Mouse (Mus musculus) stomach, embryonic 14.5 days (tissue): Measurements from ENCODE around the gene Gm960. TPM values are rescaled to one million over a fixed set of nuclear protein-coding genes. Genes with fewer than 3 reads are reported as not detected.

Experiments
- ATAC-seq: fragments of 200-750 bp; cut with Nextera tagmentation; 2 replicates; pipeline ENCODE4 v1.8.0; 2017; ENCODE audit warnings: low read depth, moderate TSS enrichment; ENCODE audit not compliant: insufficient number of reproducible peaks, insufficient read depth, low FRiP score
- H3K27ac ChIP-seq: fragments of 300-500 bp; sonication (generic); 2 replicates; pipeline ENCODE4 v1.5.1; 2014; ENCODE audit warnings: mild to moderate bottlenecking, low read length, moderate library complexity, mixed read lengths
- H3K27me3 ChIP-seq: fragments of 300-500 bp; sonication (generic); 2 replicates; pipeline ENCODE4 v1.6.1; 2014; ENCODE audit warnings: low read length, control low read depth, mixed read lengths; ENCODE audit not compliant: control insufficient read depth, insufficient read depth
- H3K36me3 ChIP-seq: fragments of 300-500 bp; sonication (generic); 2 replicates; pipeline ENCODE4 v1.6.1; 2014; ENCODE audit warnings: mild to moderate bottlenecking, control low read depth, low read length, moderate library complexity, mixed read lengths; ENCODE audit not compliant: control insufficient read depth, insufficient read depth
- H3K4me1 ChIP-seq: fragments of 300-500 bp; sonication (generic); 2 replicates; pipeline ENCODE4 v1.6.1; 2014; ENCODE audit warnings: low read length, control low read depth, mixed read lengths; ENCODE audit not compliant: control insufficient read depth, insufficient read depth
- H3K4me2 ChIP-seq: fragments of 300-500 bp; sonication (generic); replicated peaks from 2 replicates; pipeline ENCODE4 v1.6.1; 2014; ENCODE audit warnings: low read depth, low read length, control low read depth
- H3K4me3 ChIP-seq: fragments of 300-500 bp; sonication (generic); 2 replicates; pipeline ENCODE4 v1.5.1; 2014; ENCODE audit warnings: low read depth, low read length, control low read depth
- H3K9ac ChIP-seq: fragments of 300-500 bp; sonication (generic); replicated peaks from 2 replicates; pipeline ENCODE4 v1.6.1; 2014; ENCODE audit warnings: low read depth, mild to moderate bottlenecking, control low read depth, low read length, moderate library complexity, mixed read lengths
- H3K9me3 ChIP-seq: fragments of 300-500 bp; sonication (generic); 2 replicates; pipeline ENCODE4 v1.6.1; 2016; ENCODE audit warnings: low read depth, low read length, control low read depth; ENCODE audit not compliant: control insufficient read depth
- WGBS: fragments of 180-500 bp; shearing (Covaris S2); extraction: QIAGEN DNeasy Blood & Tissue Kit; methylation state at CpG from one replicate; pipeline ENCODE4 v1.1.7; 2014; 5-methylcytosine and 5-hydroxymethylcytosine counted together
- polyA plus RNA-seq: library from polyadenylated mRNA; unstranded; fragments of >200 nt; fragmentation: Nextera tagmentation; extraction: Ambion mirVana; gene quantifications from 2 replicates; pipeline ENCODE4 v1.2.1, GENCODE M21; 2014

The Gm960 gene
- polyA plus RNA-seq, 1 experiment from 2014 or later, result 6.4 TPM

DNA sequence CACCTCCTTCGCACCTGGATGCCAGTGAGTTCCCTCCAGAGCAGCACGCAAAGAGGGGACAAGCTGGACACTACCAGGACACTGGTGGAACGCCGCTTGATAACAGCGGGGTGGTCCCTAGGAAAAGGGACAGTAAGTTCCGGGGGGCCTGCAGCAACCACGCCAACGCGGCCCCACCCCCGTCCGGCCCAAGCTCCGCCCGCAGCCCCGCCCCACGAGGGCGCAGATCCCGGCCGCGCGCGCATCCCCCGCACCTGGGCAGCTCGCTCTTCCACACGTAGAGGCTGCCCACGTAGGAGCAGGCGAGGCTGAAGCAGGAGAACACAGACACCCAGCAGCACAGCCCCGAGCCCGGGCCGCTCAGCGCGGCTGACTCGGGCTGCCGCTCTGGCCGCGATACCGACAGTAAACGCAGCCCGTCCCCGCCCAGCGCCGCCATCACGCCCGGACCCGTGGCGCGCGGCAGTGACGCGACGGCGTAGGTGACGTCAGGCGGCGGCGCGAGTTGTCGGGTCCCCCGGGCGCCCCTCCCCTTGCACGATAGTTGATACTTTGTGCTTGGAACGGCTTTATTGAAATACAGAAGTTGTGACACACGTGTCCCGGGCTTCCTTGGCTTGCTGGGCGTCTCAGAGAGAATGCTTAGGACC, 73.2 kb downstream of the Gm960 start, which contains the start of gene Rce1:
Gene Rce1, minus strand, starts transcription at position 463 of the 650 bp plus-strand sequence.
- H3K27me3 ChIP-seq, result no peaks in the 10 kb centered on the region
- peak within 1 kb of the TSS; percentile 68 for H3K4me3 ChIP-seq
- peak within 1 kb of the TSS; percentile 89 for H3K27ac ChIP-seq
- WGBS, result under 1% methylated on average over 64 of the region's 64 CpGs
- peaks cover 30% of the 10 kb centered on the region for H3K36me3 ChIP-seq
- H3K4me1 ChIP-seq, result peaks cover 12% of the 10 kb centered on the region; the same call in 1 of the 2 replicates
- H3K4me2 ChIP-seq, result peak within 1 kb of the TSS; percentile 84
- peak; percentile 90 for ATAC-seq
- no peaks in the 10 kb centered on the region for H3K9me3 ChIP-seq
- peak within 1 kb of the TSS; percentile 87 for H3K9ac ChIP-seq

DNA sequence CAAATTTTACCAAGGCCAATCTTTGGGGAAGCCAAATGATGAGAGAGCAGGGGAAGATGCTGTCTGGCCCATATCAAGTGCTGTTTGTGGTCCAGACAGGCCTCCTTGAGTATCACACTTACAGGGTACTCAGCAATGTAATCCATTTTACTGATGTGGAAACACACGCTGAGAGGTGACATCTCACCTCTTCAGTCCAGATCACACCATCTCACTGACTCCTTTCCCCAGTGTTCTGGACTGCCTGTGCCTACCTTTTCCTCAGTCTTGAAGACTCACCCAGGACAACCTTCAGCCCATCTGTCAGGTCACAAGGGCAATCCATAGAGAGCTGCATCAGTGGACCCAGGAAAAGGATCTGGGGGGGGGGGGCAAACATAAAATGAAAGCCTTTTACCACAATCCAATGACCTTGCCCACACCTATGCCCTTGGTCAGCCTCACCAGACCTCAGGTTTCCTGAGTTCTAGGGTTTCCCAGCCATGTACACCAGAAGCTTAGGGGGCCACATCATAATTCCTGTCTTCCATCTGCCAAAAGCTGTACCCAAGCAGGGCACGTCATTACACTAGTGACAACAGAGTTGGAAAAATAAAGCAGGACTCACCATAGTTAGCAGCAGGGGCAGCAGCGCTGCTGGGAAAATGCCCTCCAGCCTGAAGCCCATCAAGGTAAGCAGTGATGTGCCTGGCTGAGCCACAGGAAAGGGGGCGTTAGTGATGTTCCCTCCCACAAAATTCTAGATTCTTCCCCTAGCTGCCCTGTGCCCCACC, 73.9 kb downstream of the Gm960 start:
- Histone ChIP-seq H3K9me3 (no peaks in the 10 kb centered on the region), H3K9ac (peak overlapping the region; percentile 87), H3K4me1 (peaks cover 12% of the 10 kb centered on the region; the same call in 1 of the 2 replicates), H3K36me3 (peaks cover 30% of the 10 kb centered on the region), H3K4me3 (peak overlapping the region; percentile 68), H3K27ac (no peak overlapping the region), H3K27me3 (no peaks in the 10 kb centered on the region), H3K4me2 (peak overlapping the region; percentile 84)
- no peak for ATAC-seq
- 27% methylated on average over 4 of the region's 4 CpGs for WGBS

DNA sequence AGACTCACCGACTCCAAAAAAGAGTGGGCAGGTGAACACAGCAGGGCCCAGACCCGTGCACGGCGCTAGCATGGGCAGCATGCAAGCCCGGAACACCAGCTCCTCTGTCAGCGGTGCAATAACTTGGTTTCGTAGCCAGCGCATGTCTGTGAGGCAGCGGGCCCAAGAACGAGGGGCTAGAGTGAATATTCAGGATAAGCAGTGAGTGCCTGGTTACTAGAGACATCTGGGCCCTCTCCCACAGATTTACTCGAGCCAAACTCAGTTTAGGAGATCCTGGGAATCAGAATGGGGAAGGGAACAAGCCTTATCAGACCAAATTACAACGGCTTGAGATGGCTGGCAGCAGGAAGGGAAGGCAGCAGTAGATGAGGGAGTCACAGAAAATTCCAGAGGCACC, 74.5 kb downstream of the Gm960 start:
- WGBS, result 90% methylated on average over 12 of the region's 12 CpGs
- H3K27ac ChIP-seq, result no peak overlapping the region
- H3K9me3 ChIP-seq, result no peaks in the 10 kb centered on the region
- ATAC-seq, result no peak
- H3K9ac ChIP-seq, result no peak overlapping the region
- peaks cover 12% of the 10 kb centered on the region; the same call in 1 of the 2 replicates for H3K4me1 ChIP-seq
- no peak overlapping the region for H3K4me2 ChIP-seq
- H3K4me3 ChIP-seq, result no peak overlapping the region
- no peaks in the 10 kb centered on the region for H3K27me3 ChIP-seq
- H3K36me3 ChIP-seq, result peaks cover 30% of the 10 kb centered on the region

DNA sequence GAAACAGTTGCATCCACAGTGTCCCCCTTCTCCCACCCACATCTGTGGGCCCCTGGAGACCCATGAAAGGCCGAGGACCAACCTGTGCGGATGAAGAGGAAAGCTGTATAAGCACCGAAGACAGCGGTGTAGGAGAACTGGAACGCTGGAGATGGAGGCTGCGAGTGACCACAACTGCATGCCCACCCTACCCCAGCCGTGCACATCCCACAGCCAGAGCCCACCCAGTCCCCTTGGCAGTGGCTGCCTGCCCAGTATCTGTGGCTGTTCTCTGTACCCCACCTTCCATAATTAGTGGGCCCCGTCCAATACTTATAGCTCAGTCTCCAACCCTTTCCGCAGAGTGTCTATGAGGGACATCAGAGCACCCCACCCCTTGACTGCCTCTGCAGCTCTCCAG, 75.0 kb downstream of the Gm960 start:
- H3K4me2 ChIP-seq, result no peak overlapping the region
- WGBS, result 92% methylated on average over 9 of the region's 9 CpGs
- H3K9ac ChIP-seq, result no peak overlapping the region
- H3K4me1 ChIP-seq, result peaks cover 12% of the 10 kb centered on the region; the same call in 1 of the 2 replicates
- H3K27ac ChIP-seq, result no peak overlapping the region
- peaks cover 30% of the 10 kb centered on the region for H3K36me3 ChIP-seq
- H3K9me3 ChIP-seq, result no peaks in the 10 kb centered on the region
- no peak for ATAC-seq
- no peak overlapping the region for H3K4me3 ChIP-seq
- H3K27me3 ChIP-seq, result no peaks in the 10 kb centered on the region

DNA sequence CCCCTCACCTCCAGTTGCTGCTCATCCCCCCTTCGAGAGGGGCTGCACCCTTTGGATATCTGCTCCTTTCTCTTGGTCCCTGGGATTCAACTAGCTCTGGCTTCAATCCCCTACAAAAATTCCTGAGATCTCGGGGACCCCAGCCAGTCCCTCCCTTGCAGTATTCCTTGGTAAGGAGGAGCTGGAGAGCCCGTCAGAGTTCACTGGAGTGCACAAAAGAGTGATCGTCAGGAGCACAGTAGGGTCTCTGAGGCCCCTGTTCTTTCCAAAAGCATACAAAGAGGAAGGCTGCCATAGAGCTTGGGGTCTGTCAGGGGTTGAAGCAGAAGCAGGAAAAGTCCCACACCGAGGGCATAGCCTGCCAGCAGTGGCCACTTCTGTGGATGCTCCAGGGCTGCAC, 75.7 kb downstream of the Gm960 start:
- Histone ChIP-seq H3K4me1 (peaks cover 12% of the 10 kb centered on the region; the same call in 1 of the 2 replicates), H3K9me3 (no peaks in the 10 kb centered on the region), H3K4me2 (no peak overlapping the region), H3K36me3 (peaks cover 30% of the 10 kb centered on the region), H3K27ac (no peak overlapping the region), H3K27me3 (no peaks in the 10 kb centered on the region), H3K4me3 (no peak overlapping the region), H3K9ac (no peak overlapping the region)
- 89% methylated on average over 5 of the region's 5 CpGs for WGBS
- no peak for ATAC-seq

DNA sequence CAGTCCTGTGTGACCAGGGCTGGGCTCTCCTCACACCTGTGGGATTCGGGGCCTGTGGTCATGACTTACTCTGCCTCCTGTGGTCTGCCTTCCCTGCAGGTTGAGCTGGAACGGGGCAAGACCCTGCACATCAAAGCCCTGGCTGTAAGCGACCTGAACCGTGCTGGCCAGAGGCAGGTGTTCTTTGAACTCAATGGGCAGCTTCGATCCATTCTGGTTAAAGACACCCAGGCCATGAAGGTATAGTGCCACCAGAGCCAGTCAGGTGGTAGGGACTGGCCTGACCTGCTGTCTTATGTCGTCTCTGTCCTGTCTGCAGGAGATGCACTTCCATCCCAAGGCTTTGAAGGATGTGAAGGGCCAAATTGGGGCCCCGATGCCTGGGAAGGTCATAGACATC, 77.7 kb downstream of the Gm960 start:
- ATAC-seq, result no peak
- Histone ChIP-seq H3K27ac (no peak overlapping the region), H3K27me3 (no peaks in the 10 kb centered on the region), H3K4me2 (no peak overlapping the region), H3K9me3 (no peaks in the 10 kb centered on the region), H3K4me3 (no peak overlapping the region), H3K36me3 (peaks cover 30% of the 10 kb centered on the region), H3K9ac (no peak overlapping the region), H3K4me1 (peaks cover 13% of the 10 kb centered on the region)
- 87% methylated on average over 7 of the region's 7 CpGs for WGBS

DNA sequence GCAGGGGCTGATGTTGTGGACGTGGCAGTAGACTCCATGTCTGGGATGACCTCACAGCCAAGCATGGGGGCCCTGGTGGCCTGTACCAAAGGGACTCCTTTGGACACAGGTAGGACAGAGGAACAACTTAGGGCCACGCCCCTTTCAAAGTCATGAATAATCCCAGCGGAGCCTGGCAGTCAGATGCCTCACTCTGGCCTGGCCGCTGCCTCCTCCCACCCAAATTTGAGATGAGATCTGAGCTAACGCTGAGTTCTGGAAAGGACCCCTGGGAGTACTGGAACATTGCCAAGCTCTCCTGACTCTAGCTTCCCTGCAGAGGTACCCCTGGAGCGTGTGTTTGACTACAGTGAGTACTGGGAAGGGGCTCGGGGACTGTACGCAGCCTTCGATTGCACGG, 79.0 kb downstream of the Gm960 start:
- Histone ChIP-seq H3K36me3 (peaks cover 30% of the 10 kb centered on the region), H3K27ac (no peak overlapping the region), H3K27me3 (no peaks in the 10 kb centered on the region), H3K4me3 (no peak overlapping the region), H3K9ac (no peak overlapping the region), H3K4me2 (no peak overlapping the region), H3K9me3 (no peaks in the 10 kb centered on the region), H3K4me1 (peaks cover 8% of the 10 kb centered on the region)
- no peak for ATAC-seq
- 76% methylated on average over 10 of the region's 10 CpGs for WGBS

DNA sequence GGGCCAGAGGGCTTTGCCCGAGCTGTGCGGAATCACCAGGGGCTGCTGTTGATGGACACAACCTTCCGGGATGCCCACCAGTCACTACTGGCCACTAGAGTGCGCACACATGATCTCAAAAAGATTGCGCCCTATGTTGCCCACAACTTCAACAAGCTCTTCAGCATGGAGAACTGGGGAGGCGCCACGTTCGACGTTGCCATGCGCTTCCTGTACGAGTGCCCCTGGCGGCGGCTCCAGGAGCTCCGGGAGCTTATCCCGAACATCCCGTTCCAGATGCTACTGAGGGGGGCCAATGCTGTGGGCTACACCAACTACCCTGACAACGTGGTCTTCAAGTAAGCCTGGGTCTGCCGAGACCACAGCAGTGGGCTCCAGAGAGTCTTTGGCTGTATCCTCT, 80.3 kb downstream of the Gm960 start:
- Histone ChIP-seq H3K9me3 (no peaks in the 10 kb centered on the region), H3K9ac (no peak overlapping the region), H3K4me3 (no peak overlapping the region), H3K4me1 (peaks cover 8% of the 10 kb centered on the region), H3K4me2 (no peak overlapping the region), H3K27ac (no peak overlapping the region), H3K27me3 (no peaks in the 10 kb centered on the region), H3K36me3 (peaks cover 25% of the 10 kb centered on the region)
- no peak for ATAC-seq
- WGBS, result 33% methylated on average over 18 of the region's 18 CpGs
